Mouse (Mus musculus) kidney, adult 2 months (tissue): ENCODE results near the gene Rorb. TPM values are rescaled to one million over a fixed set of nuclear protein-coding genes. Genes with fewer than 3 reads are reported as not detected.
A peak's percentile ranks its signal among the peaks of the same experiment; 100 is the strongest.

Experiments used
- DNase-seq: peaks from one replicate; pipeline ENCODE4 v3.0.0; 2021
- H3K27ac ChIP-seq: fragments of 200-500 bp; 2 replicates; pipeline ENCODE4 v1.5.1; 2012; ENCODE audit warnings: low read depth, low read length, control low read depth, inconsistent platforms; ENCODE audit not compliant: insufficient read depth
- H3K27me3 ChIP-seq: fragments of 200-500 bp; replicated peaks from 2 replicates; pipeline ENCODE4 v1.6.1; 2012; ENCODE audit warnings: mild to moderate bottlenecking, moderate library complexity, low read length, inconsistent platforms; ENCODE audit not compliant: control insufficient read depth, insufficient read depth
- H3K36me3 ChIP-seq: fragments of 200-500 bp; 2 replicates; pipeline ENCODE4 v1.6.1; 2012; ENCODE audit warnings: mild to moderate bottlenecking, moderate library complexity, low read length, inconsistent platforms; ENCODE audit not compliant: control insufficient read depth, insufficient read depth
- H3K4me1 ChIP-seq: fragments of 200-500 bp; 2 replicates; pipeline ENCODE4 v1.6.1; 2011; ENCODE audit warnings: low read length; ENCODE audit not compliant: control insufficient read depth, insufficient read depth
- H3K4me3 ChIP-seq: fragments of 200-500 bp; 2 replicates; pipeline ENCODE4 v1.5.1; 2011; ENCODE audit warnings: mild to moderate bottlenecking, low read depth, low read length, control low read depth; ENCODE audit not compliant: insufficient read depth
- CTCF ChIP-seq: fragments of 200-500 bp; conservative IDR thresholded peaks from 2 replicates; pipeline ENCODE4 v1.5.1; 2011; ENCODE audit warnings: low read depth, mild to moderate bottlenecking, control low read depth, low read length, moderate library complexity, mixed read lengths; ENCODE audit not compliant: insufficient read depth, insufficient read length
- POLR2A ChIP-seq: fragments of 200-500 bp; IDR thresholded peaks from one replicate; pipeline ENCODE4 v1.6.1; 2011; ENCODE audit warnings: low read depth, low read length, control low read depth
- WGBS: fragments of 180-500 bp; shearing (Covaris S2); methylation state at CpG from one replicate; pipeline ENCODE4 v1.1.7; 2018; 5-methylcytosine and 5-hydroxymethylcytosine counted together
- polyA plus RNA-seq: library from polyadenylated mRNA; depleted of rRNA; stranded (reverse); fragments of >200 nt; gene quantifications from 2 replicates; pipeline ENCODE4 v1.2.3, GENCODE M21; 2012

The Rorb gene
- polyA plus RNA-seq, 1 experiment = 0.06 TPM

DNA sequence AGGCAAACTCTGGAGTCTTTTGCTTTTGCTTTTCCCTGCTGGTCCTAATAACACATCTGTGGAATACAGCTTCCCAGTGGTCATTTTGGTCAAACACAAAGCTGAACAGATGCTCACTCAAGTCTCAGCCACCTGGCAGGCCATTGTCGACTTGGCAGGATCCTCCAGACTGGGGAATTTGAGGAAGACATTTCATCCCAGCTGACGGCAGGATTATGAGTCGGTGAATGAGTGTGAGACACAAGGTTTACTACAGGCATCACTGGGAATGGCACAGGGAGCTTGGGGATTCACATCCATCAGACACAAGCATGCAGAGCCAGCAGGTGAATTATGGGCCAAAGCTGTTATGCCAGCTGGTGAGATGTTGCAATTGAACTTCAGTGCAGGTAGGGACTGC, 201.4 kb downstream of the Rorb start:
- Histone ChIP-seq H3K4me1 (no peaks in the 10 kb centered on the region), H3K27ac (no peak overlapping the region), H3K4me3 (no peak overlapping the region), H3K27me3 (no peaks in the 10 kb centered on the region), H3K36me3 (no peaks in the 10 kb centered on the region)
- 66% methylated on average over 3 of the region's 3 CpGs for WGBS
- DNase-seq = no peak
- TF ChIP-seq POLR2A = no peak
- no peak for TF ChIP-seq CTCF

DNA sequence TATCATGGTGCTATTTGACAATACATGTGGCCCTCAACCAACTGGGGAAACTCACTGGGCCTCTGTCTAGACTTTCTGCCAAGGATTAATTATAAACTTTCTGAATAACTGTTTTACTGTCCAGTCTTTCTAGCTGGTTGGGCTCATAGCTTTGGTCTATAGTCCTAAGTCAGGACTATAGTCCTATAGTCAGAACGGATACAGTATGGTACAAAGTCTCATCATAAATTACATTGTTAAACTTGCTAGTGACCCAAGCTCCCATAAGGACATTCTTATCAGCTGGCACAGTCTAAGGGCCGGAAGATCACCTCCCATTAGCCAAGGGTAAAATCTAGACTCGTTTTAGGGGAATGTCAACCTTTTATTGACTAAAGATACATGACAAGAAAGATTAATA, 205.5 kb downstream of the Rorb start:
- H3K4me1 ChIP-seq = no peaks in the 10 kb centered on the region
- no peak overlapping the region for H3K4me3 ChIP-seq
- DNase-seq = no peak
- H3K36me3 ChIP-seq = no peaks in the 10 kb centered on the region
- no peak for TF ChIP-seq POLR2A
- TF ChIP-seq CTCF = no peak
- H3K27me3 ChIP-seq = no peaks in the 10 kb centered on the region
- WGBS = 30% methylated on average over 3 of the region's 3 CpGs
- H3K27ac ChIP-seq = no peak overlapping the region

DNA sequence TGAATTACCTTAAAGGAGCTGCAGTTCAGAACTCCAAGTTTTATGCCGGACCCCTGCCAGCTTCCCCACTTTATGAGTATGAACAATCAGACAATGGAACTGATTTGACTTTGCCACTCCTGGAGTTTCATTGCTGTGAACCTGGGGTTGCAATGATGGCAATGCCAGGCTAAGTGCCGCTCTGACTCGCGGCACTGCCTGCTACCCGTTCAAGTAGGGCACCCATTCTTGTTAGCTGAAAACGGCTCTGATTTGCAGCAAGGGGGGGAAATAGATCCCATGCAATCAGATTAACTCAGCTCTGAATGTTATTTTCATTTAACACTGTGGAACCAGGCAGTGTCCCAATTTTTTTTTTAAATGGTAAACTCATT, 208.3 kb downstream of the Rorb start:
- Histone ChIP-seq H3K27me3 (no peaks in the 10 kb centered on the region), H3K4me3 (no peak overlapping the region), H3K4me1 (no peaks in the 10 kb centered on the region), H3K27ac (no peak overlapping the region), H3K36me3 (no peaks in the 10 kb centered on the region)
- WGBS = 22% methylated on average over 6 of the region's 6 CpGs
- DNase-seq = no peak
- TF ChIP-seq POLR2A = no peak
- TF ChIP-seq CTCF = no peak

DNA sequence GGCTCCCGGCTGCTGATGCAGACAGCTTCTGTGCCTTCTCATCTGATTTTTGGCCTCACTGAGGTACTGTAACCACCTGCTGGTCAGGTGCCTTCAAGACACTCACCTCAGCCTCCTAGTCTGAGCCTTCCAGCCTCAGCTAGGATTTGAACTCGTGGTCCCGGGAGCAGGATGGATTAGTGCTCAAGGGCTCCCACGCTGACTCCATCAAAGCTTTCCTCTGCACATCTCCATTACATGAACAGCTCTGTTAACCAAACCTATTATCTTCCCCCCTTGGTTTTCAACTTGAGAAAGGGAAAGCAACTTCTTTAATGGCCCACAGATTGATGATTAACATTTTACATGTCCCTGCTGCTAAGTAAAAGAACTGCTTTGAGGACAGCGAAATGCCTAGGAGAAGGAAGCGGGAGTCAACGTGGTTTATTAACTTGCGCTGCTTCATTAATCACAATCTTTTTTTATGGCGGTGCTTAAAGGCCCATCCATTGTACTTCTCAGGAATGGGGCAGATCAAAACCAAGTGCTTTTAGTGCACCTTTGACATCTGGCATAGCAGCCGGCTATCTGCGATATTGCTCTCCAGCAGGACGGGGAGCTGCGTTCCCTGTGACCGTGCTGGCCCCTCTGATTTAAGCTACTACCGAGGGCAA, 208.8 kb downstream of the Rorb start:
- no peak for TF ChIP-seq POLR2A
- TF ChIP-seq CTCF = no peak
- DNase-seq = peak; percentile 19
- no peaks in the 10 kb centered on the region for H3K36me3 ChIP-seq
- no peak overlapping the region for H3K4me3 ChIP-seq
- H3K27ac ChIP-seq = no peak overlapping the region
- 14% methylated on average over 15 of the region's 15 CpGs for WGBS
- H3K4me1 ChIP-seq = no peaks in the 10 kb centered on the region
- H3K27me3 ChIP-seq = no peaks in the 10 kb centered on the region

DNA sequence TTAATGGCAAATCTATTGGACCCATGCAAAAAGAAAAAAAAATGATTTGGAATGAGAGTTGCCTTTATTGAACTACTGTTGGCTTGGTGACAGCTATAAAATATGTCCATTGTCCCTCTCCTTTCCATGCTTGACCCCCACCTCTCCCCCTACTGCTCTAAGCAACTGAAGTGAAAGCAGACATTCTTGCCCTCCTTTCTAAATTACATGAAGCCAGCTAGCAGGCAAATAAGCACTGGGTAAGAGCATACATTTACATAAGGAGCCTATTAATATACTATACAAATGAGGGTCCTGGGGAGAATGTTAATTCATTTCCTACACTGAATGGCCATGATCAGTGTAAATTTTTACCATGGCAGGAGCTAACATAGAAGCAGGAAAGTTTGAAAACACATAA, 212.8 kb downstream of the Rorb start:
- H3K27ac ChIP-seq = no peak overlapping the region
- no peaks in the 10 kb centered on the region for H3K36me3 ChIP-seq
- H3K4me1 ChIP-seq = no peaks in the 10 kb centered on the region
- no peak for DNase-seq
- no peaks in the 10 kb centered on the region for H3K27me3 ChIP-seq
- no peak overlapping the region for H3K4me3 ChIP-seq
- TF ChIP-seq POLR2A = no peak
- no peak for TF ChIP-seq CTCF

DNA sequence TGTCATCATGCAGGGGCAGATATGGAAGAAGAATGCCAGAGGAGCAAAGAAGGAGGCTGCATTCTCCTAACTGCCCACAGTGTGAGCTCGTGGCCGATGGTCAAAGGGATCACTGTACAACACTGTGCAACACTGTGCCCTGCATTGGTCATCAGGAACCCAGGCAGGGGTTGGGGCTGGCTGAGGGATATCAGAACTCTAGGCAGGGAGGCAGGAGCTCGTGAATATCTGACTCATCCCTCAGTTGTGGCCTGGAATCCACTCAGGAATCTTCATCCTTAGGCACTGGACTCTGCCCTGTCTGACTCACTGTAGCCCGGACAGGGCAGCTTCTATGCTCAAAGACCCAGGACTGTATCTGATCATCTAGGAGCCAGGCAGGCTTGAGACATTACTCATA, 220.8 kb downstream of the Rorb start:
- no peak for DNase-seq
- no peak for TF ChIP-seq POLR2A
- TF ChIP-seq CTCF = no peak
- Histone ChIP-seq H3K27ac (no peak overlapping the region), H3K4me3 (no peak overlapping the region), H3K36me3 (no peaks in the 10 kb centered on the region), H3K4me1 (no peaks in the 10 kb centered on the region), H3K27me3 (no peaks in the 10 kb centered on the region)
- WGBS = 57% methylated on average over 4 of the region's 4 CpGs

DNA sequence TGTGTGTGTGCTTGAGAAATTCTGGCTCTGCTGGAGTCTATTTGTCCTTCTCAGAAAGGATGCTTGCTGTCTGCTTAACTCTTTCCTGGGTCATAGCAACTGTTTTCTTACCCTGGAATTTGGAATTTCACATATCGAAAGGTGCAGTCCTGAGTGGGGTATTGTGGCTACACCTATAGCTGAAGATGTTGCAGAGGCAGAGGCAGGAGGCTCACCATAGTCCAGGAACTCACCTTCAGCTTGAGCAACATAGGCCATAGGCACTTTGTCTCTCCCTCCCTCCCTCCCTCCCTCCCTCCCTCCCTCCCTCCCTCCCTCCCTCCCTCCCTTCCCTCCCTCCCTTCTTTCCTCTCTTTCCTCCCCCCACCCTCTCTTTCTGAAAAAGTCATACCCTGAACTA, 221.4 kb downstream of the Rorb start:
- 96% methylated on average over 1 of the region's 1 CpGs for WGBS
- no peak for DNase-seq
- Histone ChIP-seq H3K27me3 (no peaks in the 10 kb centered on the region), H3K27ac (no peak overlapping the region), H3K36me3 (no peaks in the 10 kb centered on the region), H3K4me3 (no peak overlapping the region), H3K4me1 (no peaks in the 10 kb centered on the region)
- no peak for TF ChIP-seq POLR2A
- TF ChIP-seq CTCF = no peak
